Mouse (Mus musculus): ENCODE measurements around the gene Cckbr. TPM values are rescaled to one million over a fixed set of nuclear protein-coding genes. Genes with fewer than 3 reads are reported as not detected.

Cckbr gene
- polyA plus RNA-seq, 1 experiment = 3.0 TPM

GRCm38 (mm10) chr7:105478344-105478743 is 52.8 kb downstream of the Cckbr start:
- DNase-seq (ENCODE audit: low read depth) = no peak
- TF ChIP-seq POLR2A (IDR thresholded peaks at IDR 0.05; ENCODE audit: borderline replicate concordance, extremely low read depth, insufficient read depth, insufficient read length, poor library complexity, severe bottlenecking) (no peak), CTCF (IDR thresholded peaks at IDR 0.05; ENCODE audit: borderline replicate concordance, extremely low read depth, insufficient read depth, insufficient read length) (no peak)

DNA sequence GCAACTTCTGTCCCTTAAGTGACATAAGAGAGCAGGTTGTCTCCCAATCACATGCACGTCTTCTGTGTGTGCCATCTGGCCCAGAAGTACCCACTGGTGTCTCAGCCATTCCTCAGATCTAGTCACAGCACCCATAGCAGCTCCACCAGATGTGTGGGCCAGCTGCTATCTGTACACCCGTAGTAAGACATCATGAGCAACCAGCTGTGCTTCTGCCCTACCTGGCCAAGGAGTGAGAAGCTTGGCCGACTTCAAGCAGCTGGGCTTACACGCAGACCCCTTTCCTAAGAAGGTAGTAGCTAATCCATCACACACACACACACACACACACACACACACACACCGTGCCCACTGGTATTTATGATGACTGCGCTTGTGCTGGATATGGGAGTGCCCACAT is 53.7 kb downstream of the Cckbr start:
- TF ChIP-seq POLR2A (IDR thresholded peaks at IDR 0.05; ENCODE audit: borderline replicate concordance, extremely low read depth, insufficient read depth, insufficient read length, poor library complexity, severe bottlenecking) = no peak
- no peak for TF ChIP-seq CTCF (IDR thresholded peaks at IDR 0.05; ENCODE audit: borderline replicate concordance, extremely low read depth, insufficient read depth, insufficient read length)
- DNase-seq (ENCODE audit: low read depth) = no peak

DNA sequence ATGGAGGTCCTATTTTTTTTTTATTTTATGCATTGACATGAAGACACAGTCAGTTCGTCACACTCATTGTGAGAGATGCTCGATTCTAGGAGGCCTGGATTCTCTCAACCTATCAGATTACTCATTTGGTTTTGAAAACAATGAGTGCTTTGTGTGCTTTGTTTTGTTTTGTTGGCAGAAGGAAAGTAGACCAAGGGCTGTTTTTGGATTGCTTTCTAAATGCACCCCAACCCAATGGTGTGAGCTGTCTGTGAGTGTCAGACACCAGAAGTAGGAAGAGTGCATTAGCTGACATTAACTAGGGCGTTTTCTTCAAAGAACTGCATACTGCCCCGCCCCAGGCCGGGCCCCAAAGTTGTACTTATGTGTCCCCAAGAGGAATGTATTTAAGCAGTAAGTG is 54.5 kb downstream of the Cckbr start:
- no peak for TF ChIP-seq POLR2A (IDR thresholded peaks at IDR 0.05; ENCODE audit: borderline replicate concordance, extremely low read depth, insufficient read depth, insufficient read length, poor library complexity, severe bottlenecking)
- no peak for TF ChIP-seq CTCF (IDR thresholded peaks at IDR 0.05; ENCODE audit: borderline replicate concordance, extremely low read depth, insufficient read depth, insufficient read length)
- peak; percentile 53 for DNase-seq (ENCODE audit: low read depth)

GRCm38 (mm10) chr7:105480561-105481504 is 55.3 kb downstream of the Cckbr start:
- DNase-seq (ENCODE audit: low read depth) = peak; percentile 57

DNA sequence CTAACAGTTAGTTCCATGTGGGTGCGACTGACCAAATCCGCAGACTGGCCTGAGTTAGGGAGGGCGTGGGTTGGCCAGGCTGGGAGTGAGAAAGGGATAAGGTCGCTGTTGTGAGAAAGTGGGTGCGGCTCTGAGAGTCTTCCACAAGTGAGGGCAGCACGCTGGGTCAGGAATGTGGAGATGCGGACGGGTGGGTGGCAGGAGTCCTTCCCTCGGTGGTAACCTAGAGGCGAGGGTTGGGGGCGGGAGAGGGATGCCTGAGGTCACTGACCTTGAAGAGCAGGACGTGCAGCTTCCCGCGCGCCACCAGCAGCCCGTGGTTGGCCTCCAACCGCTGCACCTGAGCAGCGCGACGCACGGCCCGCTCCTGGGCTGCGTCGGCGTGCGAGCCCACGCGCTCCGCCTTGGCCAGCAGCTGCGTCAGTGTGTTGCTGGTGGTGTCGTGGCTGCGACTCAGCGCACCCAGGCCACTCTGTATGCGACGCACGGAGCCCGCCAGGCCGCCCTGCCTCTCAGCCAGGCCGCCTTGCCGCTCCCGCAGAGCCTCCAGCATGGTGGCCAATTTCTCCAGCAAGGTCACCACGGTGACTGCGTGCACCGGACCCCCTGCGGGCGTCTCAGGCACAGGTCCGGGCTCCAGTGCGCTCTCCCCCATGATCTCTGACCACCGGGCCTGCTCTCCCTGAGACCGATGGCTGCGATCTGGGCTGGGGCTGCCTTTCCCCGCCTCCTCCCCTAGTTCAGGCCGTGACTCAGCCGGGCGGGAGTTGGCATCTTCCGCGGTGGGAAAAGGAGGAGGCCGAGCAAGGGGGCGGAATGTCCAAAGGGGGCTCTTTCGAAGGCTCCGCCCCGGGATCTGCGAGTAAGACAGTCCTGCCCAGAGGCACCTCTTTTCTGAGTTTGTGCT is 56.2 kb downstream of the Cckbr start, which contains the start of gene Cavin3:
TSS of gene Cavin3 (minus strand) at position 796 of the 907 bp plus-strand sequence.
- DNase-seq (ENCODE audit: low read depth) = peak; percentile 89
- TF ChIP-seq CTCF (IDR thresholded peaks at IDR 0.05; ENCODE audit: borderline replicate concordance, extremely low read depth, insufficient read depth, insufficient read length) (no peak), POLR2A (IDR thresholded peaks at IDR 0.05; ENCODE audit: borderline replicate concordance, extremely low read depth, insufficient read depth, insufficient read length, poor library complexity, severe bottlenecking) (no peak)

More at GRCm38 (mm10) chr7:105480561-105481504, 55.3 kb downstream of the Cckbr start:
- TF ChIP-seq POLR2A (IDR thresholded peaks at IDR 0.05; ENCODE audit: borderline replicate concordance, extremely low read depth, insufficient read depth, insufficient read length, poor library complexity, severe bottlenecking) = no peak
- no peak for TF ChIP-seq CTCF (IDR thresholded peaks at IDR 0.05; ENCODE audit: borderline replicate concordance, extremely low read depth, insufficient read depth, insufficient read length)

GRCm38 (mm10) chr7:105482426-105482825 is 56.9 kb downstream of the Cckbr start:
- no peak for DNase-seq (ENCODE audit: low read depth)
- TF ChIP-seq POLR2A (IDR thresholded peaks at IDR 0.05; ENCODE audit: borderline replicate concordance, extremely low read depth, insufficient read depth, insufficient read length, poor library complexity, severe bottlenecking) (no peak), CTCF (IDR thresholded peaks at IDR 0.05; ENCODE audit: borderline replicate concordance, extremely low read depth, insufficient read depth, insufficient read length) (no peak)

- no peak for TF ChIP-seq POLR2A (IDR thresholded peaks at IDR 0.05; ENCODE audit: borderline replicate concordance, extremely low read depth, insufficient read depth, insufficient read length, poor library complexity, severe bottlenecking)
- TF ChIP-seq CTCF (IDR thresholded peaks at IDR 0.05; ENCODE audit: borderline replicate concordance, extremely low read depth, insufficient read depth, insufficient read length) = no peak
- no peak for DNase-seq (ENCODE audit: low read depth)
Measured at GRCm38 (mm10) chr7:105485029-105485428, 59.5 kb downstream of the Cckbr start.

- DNase-seq (ENCODE audit: low read depth) = no peak
- TF ChIP-seq CTCF (IDR thresholded peaks at IDR 0.05; ENCODE audit: borderline replicate concordance, extremely low read depth, insufficient read depth, insufficient read length) (no peak), POLR2A (IDR thresholded peaks at IDR 0.05; ENCODE audit: borderline replicate concordance, extremely low read depth, insufficient read depth, insufficient read length, poor library complexity, severe bottlenecking) (no peak)
Measured at GRCm38 (mm10) chr7:105487104-105487876, 61.8 kb downstream of the Cckbr start.

- no peak for TF ChIP-seq CTCF (IDR thresholded peaks at IDR 0.05; ENCODE audit: borderline replicate concordance, extremely low read depth, insufficient read depth, insufficient read length)
- no peak for TF ChIP-seq POLR2A (IDR thresholded peaks at IDR 0.05; ENCODE audit: borderline replicate concordance, extremely low read depth, insufficient read depth, insufficient read length, poor library complexity, severe bottlenecking)
Measured at GRCm38 (mm10) chr7:105497881-105498280, 72.3 kb downstream of the Cckbr start.

DNA sequence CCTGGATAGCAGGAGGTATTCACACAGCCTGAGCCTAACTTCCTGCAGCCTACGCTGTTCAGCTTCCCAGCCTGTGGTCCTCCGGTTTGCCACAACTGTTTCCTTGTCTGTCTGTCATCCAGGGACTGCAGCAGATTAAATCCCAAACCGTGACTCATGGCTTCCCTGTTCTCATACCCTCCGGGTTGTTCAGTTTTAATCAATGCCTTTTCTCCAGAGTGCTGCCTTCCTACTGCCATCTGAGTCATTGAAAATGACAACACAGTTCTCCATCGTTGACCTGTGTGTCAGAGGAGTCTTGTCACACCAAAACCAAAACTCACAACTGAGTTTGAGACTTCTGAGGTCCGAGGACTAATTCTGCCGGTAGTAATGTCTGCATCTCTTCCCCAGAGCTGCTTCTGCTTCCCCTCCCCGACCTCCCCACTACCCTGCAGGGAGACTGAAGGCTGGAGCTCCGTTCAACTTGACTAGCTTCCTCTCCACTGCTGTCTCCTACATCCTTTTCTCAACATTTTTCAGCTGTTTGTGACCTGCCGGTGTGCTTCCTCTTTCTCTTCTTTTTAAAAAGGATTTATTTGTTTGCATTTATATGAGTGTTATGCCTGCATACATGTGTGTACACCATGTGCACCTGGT is 73.4 kb downstream of the Cckbr start:
- TF ChIP-seq CTCF (IDR thresholded peaks at IDR 0.05; ENCODE audit: borderline replicate concordance, extremely low read depth, insufficient read depth, insufficient read length) (no peak), POLR2A (IDR thresholded peaks at IDR 0.05; ENCODE audit: borderline replicate concordance, extremely low read depth, insufficient read depth, insufficient read length, poor library complexity, severe bottlenecking) (no peak)
- no peak for DNase-seq (ENCODE audit: low read depth)

More at GRCm38 (mm10) chr7:105497881-105498280, 72.3 kb downstream of the Cckbr start:
- DNase-seq (ENCODE audit: low read depth) = no peak

Measured in brain, embryonic 14.5 days (tissue).